Mouse (Mus musculus) liver, adult 2 months (tissue): ENCODE measurements around the gene R3hcc1l.

Experiments
- CTCF ChIP-seq: fragments of 200-500 bp; IDR thresholded peaks from 2 replicates; pipeline ENCODE4 v1.5.1; 2011; ENCODE audit warnings: low read depth, low read length, control low read depth
- POLR2A ChIP-seq: fragments of 200-500 bp; IDR thresholded peaks from 2 replicates; pipeline ENCODE4 v1.6.1; 2011; ENCODE audit warnings: low read length, control low read depth; ENCODE audit not compliant: insufficient read depth; ENCODE audit errors: extremely low read depth

- TF ChIP-seq CTCF (no peak), POLR2A (no peak)
These were observed 121.0 kb downstream of the R3hcc1l start for GRCm38 (mm10) chr19:42639544-42639943.
